Mouse (Mus musculus) urinary bladder, postnatal 14 days (tissue): ENCODE results near the gene Vasp.
"Not testable (repeated sequence)": the region's sequence is repeated elsewhere in the genome, so short reads cannot be mapped to it uniquely, and the experiment has no call there.

Experiments
- DNase-seq: peaks from one replicate; pipeline ENCODE4 v3.0.0; 2021; ENCODE audit warnings: low spot score

The Vasp gene

GRCm38 (mm10) chr7:19303770-19304169 is 32.2 kb upstream of the Vasp start:
- peak; percentile 78 for DNase-seq

GRCm38 (mm10) chr7:19303046-19303305 is 31.4 kb upstream of the Vasp start:
- no peak for DNase-seq

DNA sequence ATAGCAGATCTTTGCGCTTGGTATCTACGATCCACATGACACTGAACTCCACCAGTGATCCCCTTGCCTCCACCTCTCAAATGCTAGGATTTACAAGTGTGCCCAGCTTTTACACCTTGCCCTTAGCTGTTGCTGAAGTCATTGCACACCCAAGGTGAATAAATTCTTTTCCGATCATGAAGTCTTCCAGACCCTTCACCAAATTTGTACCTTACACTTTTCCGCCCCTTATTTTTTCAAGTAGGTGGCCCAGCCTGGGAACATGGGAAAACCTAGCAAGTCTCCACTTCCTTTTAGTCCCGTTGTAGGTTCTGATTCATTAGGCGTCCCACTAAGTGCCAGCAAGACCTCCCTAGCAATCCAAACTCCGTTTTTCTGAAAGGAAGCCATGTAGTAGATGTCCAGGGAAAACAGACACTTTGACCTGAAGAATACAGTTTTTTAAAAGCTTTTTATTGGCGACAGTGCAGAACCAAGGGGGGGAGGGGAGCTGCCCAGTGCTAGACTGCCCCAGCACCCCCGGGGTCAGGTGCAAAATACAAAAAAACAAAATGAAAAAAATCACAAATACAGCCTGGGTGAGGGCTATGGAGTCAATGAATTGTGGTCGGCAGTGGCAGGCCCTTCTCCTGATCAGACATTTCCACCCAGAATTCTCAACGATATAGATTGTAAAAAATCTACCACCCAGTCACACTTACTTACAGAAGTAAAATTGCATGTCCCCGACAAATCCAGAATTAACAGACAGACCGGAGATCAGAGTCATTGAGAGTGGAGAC is 30.8 kb upstream of the Vasp start:
- DNase-seq = no peak

DNA sequence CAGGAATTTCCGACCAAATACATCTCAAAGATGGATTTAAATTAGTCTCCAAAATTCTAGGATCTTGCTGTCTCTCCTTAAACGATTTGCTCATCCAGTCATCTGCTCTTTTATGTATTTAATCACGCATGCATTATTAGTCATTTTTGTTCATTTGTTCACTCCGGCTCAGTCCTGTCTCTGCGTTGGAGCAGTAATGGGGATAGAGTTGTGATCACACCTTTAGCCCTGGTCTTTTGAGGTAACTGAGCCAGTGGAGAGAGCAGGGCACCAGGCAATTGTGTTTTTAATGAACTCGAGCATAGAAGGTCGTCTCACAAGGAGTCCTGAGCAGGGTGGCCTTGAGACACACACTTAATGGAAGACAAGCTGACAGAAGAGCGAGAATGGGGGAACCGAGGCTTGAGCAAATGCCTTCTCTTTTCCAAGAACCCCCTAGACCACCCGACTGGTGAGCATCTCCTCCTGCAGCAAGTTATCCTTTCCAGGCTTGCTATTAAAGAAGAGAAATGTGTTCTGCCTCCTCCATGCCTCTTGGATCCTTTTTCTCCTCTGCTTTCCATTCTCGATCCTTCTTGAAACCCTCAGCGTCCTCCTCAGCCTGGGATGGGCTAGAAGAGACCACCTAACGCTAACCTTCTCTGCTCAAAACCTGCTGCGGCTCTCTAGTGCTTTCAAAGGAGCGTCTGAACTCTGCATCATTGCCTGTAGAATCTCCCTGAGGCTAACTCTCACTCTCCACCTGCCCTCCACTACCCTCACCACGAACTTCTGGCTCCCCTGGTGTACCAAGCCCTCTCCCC is 30.0 kb upstream of the Vasp start:
- no peak for DNase-seq

DNA sequence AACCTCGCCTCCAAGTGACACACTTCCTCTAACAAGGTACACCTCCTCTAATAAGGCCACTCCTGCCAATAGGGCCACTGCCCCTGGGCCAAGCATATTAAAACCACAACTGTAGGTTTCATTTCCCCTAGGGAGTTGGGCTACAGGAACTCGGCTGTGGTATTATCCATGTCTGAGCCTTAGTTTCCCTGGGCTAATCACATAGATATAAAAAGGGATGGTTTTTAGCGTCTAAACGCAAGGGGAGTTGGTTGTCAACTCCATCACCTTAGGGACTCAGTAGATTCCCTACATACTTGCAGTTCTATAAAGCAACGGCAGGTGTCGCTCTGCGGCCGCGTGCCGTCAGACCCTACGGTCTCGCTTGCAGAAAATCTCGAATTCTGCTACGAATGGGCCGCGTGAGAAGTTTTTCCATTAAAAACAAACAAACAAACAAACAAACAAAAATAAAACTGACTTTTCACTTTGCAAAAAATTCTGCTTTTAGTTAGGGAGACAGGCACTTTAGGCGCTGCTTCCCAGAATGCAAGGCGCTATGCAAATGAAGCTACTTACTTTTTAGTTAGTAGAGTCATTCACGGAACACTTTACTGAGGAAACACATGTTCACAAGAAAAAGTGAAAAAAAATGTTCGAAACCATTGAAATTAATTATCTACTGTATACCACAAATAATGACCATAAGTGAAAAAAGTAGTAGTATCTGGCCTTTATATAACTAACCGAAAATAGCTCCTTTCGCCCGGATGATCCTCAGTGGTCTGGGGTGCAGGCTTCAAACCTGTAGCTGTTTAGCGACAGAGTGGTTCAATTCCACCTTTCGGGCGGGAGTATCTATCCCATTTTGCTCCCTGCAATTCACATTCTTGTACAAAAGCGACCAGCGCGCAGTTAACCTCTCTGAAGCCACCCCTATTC is 29.1 kb upstream of the Vasp start:
- peak; percentile 80 for DNase-seq

GRCm38 (mm10) chr7:19299194-19299593 is 27.6 kb upstream of the Vasp start:
- peak; percentile 53 for DNase-seq

DNA sequence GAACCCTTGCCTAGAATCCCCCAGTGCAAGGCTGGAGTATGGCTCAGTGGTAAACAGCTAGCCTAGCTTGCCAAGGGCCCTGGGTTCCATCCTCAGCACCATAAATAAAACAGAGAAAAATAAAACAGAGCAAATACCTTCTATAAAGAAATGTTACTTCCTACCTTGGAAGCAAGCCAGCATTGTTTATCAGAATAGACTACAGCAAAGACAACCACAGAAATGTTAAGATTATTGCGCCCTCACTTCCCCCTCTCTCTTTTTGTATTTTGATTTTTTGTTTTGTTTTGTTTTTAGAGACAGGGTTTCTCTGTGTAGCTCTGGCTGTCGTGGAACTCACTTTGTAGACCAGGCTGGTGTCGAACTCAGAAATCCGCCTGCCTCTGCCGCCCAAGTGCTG is 26.2 kb upstream of the Vasp start:
- no peak for DNase-seq

GRCm38 (mm10) chr7:19297034-19297433 is 25.4 kb upstream of the Vasp start:
- no peak for DNase-seq

GRCm38 (mm10) chr7:19295503-19296185 is 24.0 kb upstream of the Vasp start:
- peak; percentile 98 for DNase-seq

GRCm38 (mm10) chr7:19290969-19291596 is 19.5 kb upstream of the Vasp start:
- no peak for DNase-seq

- peak; percentile 69 for DNase-seq
These were observed 13.1 kb upstream of the Vasp start for GRCm38 (mm10) chr7:19284763-19285162.

- DNase-seq = no peak
These were observed 11.8 kb upstream of the Vasp start for GRCm38 (mm10) chr7:19283406-19283804.

DNA sequence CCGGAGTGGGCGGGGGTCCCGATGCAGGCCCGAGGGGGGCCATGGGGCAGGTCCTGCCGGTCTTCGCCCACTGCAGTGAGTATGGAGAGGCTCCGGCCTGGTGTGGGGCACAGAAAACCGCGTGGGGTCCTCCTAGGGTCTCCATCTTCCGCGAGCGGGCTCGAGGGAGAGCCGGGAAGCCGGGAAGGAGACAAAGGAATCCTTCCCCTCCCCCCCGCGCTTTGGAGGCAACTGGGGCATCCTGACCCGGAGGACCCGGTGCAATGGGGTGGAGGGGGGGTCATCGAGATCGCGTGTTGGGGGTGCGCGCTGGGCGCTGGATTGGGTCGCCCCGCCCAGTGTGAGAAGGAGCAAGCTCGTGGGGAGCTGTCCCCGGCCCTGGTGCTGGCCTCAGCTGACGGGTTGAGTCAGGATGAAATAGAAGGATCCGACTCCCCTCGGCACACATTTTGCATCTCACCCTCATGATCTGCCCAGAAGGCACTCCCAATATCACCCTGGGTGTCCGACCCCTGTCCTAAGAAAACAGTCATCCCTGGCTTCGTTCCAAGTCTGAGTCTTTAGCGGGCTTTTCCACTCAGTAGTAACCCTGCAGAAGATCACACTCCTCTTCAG is 11.3 kb upstream of the Vasp start:
- peak; percentile 73 for DNase-seq

DNA sequence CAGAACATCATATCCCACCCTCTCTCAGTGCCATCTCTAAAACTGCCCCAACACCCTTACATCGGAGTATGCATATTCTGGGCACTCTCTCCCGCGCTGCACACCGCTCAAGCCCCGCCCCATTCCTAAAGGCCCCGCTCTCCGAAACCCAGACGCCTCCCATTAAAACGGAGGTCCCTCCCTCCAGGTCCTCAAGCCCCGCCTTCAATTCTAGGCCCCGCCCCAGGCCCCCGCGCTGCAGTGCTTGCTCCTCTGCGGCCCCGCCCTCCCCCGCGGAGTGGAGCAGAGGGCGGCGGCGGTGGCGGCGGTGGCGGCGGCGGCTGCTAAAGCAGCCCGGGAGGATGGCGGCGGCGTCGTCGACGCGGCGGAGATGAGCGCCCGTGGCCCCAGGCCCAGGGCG is 10.8 kb upstream of the Vasp start, which contains the start of gene Rtn2:
Rtn2 (plus strand) TSS at position 240 of the 400 bp plus-strand sequence.
- DNase-seq = peak; percentile 74

DNA sequence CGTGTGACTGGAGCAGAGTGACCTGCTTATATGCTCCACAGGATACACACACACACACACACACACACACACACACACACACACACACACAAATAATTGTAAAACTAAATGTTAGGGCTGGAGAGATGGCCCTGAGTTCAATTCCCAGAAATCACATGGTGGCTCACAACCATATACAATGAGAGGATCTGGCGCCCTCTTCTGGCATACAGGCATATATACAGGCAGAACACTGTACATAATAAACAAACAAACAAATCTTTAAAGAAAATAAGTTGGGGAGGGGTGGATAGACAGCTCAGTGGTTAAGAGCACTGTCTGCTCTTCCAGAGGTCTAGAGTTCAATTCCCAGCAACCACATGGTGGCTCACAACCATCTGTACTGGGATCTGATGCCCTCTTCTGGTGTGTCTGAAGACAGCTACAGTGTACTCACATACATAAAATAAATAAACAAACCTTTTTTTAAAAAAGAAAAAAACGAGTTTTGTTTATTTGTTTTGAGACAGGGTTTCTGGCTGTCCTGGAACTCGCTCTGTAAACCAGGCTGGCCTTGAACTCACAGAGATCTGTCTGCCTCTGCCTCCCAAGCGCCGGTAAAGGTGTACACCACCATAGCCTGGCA is 10.2 kb upstream of the Vasp start:
- not testable (repeated sequence) for DNase-seq

GRCm38 (mm10) chr7:19279581-19280114 is 8.0 kb upstream of the Vasp start, which contains the start of gene Ppm1n:
Ppm1n (minus strand) TSS chr7:19280064.
- DNase-seq = no peak

DNA sequence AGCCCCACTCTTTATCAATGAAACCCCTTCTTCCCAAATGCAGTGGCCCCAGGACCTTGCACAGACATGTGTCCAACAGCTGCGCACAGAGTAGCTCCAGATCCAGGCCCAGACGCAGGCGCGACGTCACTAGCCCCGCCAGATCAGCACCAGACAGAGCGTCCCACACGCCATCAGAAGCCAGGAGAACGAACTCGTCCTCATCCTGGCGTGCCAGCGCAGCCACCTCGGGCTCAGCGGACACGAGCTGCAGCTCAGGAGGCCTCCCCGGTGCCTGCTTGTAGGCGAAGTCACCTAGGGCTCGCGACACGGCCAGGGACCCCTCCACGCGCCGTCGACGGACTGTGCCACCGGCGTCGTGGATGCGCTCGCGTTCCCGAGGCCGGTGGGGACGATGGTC is 7.4 kb upstream of the Vasp start:
- no peak for DNase-seq

DNA sequence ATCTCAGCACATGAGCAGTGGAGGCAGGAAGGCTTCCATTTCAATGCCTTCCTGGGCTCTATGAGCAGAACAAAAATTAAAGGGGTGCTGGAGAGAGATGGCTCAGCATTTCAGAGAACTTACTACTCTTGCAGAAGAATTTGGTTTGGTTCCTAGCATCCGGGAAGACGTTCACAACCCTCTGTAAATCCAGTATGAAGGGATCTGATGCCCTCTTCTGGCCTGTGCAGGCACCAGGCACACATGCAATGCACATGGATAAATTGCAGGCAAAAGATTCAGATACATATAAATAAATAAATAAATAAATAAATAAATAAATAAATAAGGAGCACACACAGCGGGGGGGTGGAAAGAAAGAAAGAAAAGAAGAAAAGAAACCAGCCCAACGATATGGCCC is 4.6 kb upstream of the Vasp start:
- no peak for DNase-seq

DNA sequence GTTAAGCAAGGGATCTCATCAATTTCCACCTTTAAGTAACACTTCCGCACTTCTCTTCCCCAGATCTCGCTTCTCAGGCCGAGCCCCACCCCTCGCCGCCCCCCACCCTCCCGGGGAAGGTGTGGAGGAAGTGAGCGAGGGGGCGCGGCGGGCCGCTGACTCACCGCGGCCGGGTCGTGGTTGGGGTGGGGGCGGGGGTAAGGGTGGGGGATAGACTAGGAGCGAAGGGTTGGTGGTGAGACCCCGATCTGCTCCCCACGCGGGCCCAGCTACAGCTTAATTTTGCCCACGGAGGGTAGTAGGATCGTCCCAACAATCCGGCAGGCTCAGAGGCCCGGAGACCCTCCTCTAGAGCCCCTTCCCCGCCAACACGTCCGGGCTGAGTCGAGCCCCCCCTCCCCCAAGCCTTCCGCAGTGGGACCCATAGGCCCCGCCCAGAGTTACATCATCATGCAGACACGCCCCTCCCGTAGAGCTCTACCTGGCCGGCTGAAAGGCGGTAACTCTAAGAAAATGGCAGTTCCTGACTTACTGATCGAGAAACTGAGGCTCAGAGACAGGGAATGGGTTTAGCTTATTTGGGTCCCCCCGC is 652 bp upstream of the Vasp start:
- DNase-seq = peak; percentile 88
